Mouse (Mus musculus): Measurements from ENCODE around the gene Oser1.
A peak's percentile ranks its signal among the peaks of the same experiment; 100 is the strongest.

The Oser1 gene

DNA sequence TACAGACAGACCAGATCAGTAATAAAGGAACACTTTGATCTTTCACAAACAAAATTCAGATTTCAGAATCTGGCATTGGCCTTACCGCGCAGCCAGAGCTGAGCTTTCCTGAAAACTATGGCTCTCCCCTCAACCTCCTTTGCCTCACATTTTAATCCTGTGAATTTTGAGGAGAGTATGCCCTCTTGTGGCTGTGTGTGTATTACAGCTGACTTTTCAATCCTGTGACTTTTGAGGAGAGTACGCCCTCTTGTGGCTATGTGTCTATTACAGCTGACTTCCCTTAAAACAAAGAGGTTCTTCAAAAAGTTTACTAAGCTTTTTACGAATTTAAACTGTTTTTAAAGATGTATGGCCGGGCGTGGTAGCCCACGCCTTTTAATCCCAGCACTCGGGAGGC is 23.3 kb downstream of the Oser1 start:
- DNase-seq (ENCODE audit: low spot score) = peak; percentile 55

DNA sequence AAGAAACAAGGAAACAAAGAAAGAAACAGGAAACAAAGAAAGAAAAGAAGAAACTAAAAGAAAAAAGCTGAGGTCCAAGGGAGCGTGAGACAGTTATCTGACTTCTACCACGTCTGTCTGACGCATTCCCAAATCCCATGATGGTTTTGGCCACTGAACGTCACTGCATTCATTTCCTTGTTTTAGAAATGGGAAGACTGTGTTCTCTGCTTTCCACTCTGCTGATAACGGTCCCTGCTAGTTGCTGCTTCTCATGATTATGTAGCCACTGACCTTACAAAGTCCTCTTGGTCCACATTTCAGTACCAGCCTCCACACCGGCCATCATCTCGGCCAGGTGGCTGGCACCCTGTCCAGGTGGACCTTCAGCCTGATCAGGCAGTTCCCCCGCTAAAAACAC is 25.3 kb downstream of the Oser1 start:
- DNase-seq (ENCODE audit: low spot score) = no peak

DNA sequence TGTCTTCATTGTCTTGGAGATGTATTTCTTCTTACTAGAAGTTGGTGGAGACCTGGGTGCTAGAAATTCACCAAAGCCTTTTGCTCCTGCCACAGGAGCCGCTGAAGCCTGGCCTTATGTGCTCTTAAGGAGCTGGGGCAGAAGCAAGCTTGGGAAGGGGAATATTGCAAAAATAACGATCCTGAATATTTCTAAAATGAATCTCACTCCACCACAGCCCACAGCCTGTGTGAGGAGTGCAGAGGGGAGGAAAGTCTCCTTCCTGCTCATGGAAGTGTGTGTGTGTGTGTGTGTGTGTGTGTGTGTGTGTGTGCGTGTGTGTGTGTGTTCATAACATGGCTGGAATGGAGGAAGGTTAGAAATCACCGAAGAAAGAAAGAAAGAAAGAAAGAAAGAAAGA is 25.7 kb downstream of the Oser1 start:
- no peak for DNase-seq (ENCODE audit: low spot score)

DNA sequence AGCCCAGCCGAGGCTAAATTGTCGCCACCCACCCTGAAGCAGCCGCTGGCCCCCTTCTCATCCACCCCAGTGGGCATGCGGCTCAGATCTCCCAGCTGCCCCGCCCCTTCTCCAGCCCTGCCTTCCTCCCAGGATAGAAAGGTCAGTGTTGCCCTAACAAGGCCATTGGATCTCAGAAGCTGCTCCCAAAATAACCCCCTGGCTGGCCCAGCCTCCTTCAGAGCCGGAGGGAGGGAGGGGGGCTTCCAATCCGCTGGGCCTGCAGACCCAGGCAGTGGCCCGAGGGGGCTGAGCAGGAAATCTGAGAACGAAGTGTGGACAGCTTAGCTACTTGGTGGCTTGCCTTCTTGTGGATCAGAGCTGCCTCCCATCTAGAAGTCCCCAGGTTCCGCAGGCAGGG is 26.6 kb downstream of the Oser1 start, which contains the start of gene Jph2:
TSS of gene Jph2 (minus strand) at position 89 of the 400 bp plus-strand sequence.
- peak; percentile 53 for DNase-seq (ENCODE audit: low spot score)

DNA sequence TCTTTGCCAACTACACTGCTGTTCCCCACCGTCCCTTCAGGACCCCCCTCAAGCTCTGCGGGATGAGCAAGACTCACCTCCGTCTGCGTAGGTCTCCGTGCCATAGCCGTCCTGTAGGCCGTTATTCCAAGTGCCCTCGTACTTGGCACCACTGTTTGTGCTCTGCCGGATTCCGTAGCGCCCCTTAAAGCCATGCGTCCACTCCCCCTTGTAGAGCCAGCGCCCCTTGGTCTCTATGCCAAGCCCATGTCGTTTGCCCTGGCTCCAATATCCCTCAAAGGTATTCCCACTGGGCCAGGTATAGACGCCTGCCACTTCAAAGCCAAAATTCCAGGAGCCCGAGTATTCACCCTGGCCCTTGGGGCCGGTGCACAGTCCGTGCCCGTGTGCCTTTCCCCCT is 27.4 kb downstream of the Oser1 start:
- no peak for DNase-seq (ENCODE audit: low spot score)

DNA sequence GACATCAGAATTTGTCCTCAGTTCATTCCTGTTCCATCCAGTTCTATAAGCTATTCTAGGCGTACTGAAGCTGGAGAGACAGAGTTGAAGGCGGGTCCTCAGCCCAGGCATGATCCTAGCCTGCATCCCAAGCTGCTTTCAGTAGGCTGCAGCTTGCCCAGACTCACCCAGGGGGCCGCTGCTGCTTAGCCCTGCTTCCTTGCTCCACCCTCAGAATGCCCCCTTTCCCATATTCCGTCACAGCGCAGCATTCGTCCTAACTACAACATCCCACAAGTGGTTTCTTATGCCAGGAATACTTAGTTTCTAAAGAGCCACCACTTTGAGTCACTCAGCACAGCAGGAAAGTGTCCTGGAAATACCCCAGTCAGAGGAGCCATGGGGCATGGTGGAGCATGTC is 29.5 kb downstream of the Oser1 start:
- DNase-seq (ENCODE audit: low spot score) = no peak

DNA sequence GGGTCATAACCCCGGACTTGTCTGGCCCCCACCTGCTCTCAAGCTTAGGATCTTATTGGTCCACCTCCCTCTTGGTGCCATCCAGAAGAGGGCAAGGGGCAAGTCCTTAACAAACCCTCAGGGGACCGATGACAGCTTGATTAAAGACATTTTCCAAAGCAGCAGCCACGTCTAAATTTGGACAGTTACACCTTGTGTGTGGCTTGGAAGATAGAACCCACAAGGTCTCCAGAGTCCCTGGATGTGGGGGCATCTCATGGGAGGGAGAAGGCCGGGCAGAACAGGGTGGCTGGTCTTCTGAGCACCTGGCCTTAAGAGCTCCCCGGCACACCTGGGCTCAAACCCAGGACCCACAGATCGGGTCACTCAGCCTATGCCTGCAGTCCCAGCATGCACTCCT is 30.5 kb downstream of the Oser1 start:
- DNase-seq (ENCODE audit: low spot score) = no peak

DNA sequence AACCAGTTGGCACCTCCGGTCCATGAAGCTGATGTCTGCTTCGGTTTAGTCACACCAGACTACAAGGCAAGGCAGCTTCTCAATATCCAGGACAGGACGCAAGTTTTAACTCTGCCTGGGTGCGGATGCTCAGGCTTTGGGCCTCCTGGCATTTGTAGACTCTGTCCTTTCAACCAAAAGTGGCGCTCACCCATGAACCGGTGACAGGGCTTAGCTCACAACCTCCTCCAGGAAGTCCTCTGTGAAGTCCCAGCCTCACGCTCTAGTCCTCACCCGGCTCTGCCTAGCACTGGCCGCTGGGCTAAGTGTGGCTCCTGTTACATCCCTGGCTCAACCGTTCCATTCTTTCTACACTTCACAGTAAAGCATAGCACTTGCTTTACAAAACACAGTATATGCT is 31.3 kb downstream of the Oser1 start:
- no peak for DNase-seq (ENCODE audit: low spot score)

DNA sequence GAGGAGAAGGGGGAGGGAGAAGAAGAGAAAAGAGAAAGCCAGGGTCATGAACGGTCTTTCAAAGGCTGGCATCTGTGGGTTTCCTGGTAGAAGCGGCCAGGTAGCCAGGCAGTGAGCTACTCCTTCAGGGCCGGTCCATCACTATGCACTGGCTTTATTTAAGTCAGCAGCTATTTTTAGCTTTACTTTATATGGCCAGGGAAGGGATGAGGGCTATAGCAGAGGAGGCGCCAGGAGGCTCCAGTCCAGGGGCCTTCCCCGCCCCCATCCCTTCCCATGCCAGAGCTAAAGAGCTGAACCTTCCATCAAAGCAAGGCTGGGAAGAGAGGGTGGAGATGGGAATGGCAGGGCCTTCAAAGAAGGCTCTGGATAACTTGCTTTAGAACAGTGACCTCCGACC is 32.1 kb downstream of the Oser1 start:
- DNase-seq (ENCODE audit: low spot score) = no peak

DNA sequence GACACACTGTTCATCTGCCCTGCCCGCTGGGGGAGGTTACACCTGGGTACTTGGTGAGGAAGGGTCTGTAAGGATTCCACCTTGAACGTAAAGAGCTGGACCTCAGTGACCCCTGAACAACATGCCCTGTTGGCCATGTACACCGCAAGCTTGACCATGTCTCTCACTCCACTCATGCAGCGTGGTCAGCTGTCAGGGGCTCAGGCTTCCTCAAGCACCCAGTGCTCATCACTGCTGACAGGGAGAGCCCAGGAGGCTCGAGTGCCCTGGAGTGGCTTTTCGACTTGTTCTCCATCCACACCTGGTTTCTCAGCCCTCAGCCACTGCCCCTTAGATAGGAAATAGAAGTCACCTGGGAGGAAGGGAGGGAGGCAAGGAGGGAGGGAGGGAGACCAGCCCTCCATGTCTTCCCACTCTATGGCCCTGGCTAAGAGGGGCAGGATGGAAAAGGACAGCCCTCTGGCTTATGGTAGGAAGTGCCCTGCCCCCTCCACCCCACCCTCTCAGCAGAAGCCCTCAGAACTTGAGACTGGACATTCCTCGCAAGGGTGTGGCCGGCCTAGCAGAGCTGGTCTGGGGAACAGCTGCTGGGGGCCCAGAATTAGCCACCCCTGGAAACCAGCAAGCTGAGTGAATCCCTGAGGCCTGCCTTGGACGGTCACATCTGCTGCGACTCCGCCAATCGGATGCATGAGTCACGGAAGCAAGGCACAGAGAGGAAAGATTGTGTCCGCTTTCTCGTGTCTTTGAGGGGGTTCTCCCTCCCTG is 37.9 kb downstream of the Oser1 start:
- DNase-seq (ENCODE audit: low spot score) = no peak

DNA sequence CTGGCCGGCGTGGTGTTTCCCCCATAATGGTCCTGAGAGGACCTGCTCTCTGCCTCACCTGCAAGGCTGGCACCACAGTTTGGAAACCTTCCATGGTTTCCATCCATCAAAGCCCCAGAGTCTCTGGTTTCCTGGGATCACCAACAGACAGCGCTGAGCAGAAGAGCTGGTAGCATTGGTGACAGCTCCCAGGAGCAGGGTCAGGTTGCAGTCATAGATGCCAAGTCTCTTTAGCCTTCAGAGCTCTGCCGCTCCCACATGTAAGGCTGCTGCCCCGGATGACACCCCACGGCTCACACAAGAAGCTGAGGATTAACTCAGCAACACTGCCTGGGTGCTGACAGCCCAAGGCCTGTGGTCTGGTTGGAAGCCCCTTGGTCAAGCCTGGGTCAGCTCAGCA is 39.4 kb downstream of the Oser1 start:
- DNase-seq (ENCODE audit: low spot score) = no peak

DNA sequence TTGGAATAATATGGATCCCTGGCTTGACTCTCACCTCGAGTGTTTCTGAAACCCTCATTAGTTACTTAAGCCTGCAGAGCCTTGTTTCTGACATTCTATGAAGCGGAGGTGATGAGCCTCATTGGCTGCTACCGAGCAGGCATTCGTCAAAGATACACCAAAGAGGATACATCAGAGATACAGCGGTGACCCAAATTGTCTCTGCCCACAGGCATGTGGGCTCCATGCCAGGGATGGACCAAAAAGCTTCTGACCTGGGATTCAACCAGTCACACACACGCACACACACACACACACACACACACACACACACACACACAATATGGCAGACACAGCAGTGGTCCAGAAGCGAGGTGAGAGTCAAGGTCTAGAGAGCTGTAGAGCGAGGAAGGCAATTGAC is 43.3 kb downstream of the Oser1 start:
- no peak for DNase-seq (ENCODE audit: low spot score)

DNA sequence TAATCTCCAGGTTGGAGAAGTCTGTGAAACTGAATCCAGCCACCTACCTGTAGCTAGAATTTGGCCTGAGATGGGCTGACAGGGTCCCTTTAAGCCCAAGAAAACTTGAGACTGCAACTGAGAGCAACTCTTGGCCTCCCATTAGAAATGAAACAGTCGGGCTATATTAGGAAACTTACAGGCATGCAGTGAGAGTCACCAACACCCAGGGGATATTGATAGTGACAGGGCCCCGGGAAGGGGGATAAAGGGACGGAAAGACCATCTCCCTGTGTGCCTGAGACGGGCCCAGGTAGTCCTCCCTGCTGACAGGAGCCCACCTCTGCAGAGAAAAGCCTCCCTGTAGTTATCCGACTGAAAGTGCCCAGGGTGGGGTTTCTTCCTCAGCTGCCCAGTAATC is 45.1 kb downstream of the Oser1 start:
- DNase-seq (ENCODE audit: low spot score) = no peak

DNA sequence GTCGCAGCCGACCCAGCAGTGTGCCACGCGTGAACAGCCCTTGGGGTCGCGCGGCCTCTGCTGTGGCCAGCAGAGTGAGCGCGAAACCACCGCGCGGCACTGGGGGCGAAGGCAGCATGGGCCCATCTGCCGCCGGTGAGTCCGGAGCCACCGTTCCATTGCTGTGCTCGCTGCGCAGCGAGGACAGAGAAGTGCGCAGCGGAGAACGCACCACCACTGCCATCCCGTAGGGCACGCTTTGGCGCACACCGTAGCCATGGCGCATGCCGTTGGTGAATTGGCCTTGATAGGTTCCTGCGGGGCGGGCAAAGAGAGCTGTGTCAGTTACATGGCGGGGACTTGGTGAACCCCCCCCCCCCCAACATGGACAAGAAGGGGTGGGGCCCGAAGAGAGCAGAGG is 48.4 kb downstream of the Oser1 start:
- DNase-seq (ENCODE audit: low spot score) = no peak

DNA sequence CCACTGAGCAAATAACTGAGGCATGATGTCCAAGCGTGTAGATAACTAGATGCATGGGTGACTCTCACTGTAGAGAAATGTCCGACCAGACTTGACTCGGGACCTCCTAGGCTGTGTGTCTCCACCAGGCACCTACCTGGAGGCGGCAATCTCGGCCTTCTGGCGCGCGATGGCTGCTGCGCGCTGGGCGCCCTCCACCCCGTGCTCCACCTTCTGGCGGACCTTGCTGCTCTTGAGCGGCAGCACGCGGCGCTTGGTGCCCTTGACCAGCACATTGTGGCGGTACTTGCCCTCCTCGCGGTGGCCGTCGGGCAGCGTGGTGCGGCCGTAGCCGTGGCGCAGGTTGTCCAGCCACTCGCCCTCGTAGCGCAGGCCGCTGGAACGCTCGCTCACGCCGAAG is 49.0 kb downstream of the Oser1 start:
- no peak for DNase-seq (ENCODE audit: low spot score)

DNA sequence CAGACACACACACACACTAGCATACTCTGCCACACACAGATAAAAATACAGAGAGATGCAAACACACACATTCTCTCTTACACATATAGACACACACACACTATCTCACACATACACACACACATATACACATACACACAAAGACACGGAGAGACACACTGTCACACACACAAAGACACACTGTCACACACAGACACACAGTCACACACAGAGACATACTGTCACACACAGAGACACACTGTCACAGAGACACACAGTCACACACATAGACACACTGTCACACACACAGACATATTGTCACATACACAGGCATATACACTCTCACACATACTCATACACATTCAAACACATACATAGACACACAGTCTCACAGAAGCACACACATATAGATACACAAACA is 51.9 kb downstream of the Oser1 start:
- DNase-seq (ENCODE audit: low spot score) = no peak

DNA sequence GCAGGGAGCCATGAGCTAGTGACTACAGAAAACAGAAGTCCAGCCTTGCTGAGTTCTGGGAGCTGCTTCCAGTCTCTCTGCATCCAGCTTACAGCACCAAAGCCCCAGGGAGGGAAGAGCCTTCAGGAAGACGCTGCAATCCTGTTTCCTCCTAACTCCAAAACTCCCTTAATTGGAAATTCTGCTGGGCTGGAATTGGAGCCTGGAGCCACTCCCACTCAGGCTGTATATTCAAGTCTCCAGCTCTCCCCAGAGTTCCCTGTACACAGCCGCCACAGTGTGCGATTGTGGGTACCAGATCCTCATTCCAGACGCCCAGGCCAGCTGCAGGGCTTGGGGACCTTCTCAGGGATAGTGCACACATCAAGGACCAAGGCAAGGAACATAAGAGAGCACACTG is 54.3 kb downstream of the Oser1 start:
- DNase-seq (ENCODE audit: low spot score) = no peak

DNA sequence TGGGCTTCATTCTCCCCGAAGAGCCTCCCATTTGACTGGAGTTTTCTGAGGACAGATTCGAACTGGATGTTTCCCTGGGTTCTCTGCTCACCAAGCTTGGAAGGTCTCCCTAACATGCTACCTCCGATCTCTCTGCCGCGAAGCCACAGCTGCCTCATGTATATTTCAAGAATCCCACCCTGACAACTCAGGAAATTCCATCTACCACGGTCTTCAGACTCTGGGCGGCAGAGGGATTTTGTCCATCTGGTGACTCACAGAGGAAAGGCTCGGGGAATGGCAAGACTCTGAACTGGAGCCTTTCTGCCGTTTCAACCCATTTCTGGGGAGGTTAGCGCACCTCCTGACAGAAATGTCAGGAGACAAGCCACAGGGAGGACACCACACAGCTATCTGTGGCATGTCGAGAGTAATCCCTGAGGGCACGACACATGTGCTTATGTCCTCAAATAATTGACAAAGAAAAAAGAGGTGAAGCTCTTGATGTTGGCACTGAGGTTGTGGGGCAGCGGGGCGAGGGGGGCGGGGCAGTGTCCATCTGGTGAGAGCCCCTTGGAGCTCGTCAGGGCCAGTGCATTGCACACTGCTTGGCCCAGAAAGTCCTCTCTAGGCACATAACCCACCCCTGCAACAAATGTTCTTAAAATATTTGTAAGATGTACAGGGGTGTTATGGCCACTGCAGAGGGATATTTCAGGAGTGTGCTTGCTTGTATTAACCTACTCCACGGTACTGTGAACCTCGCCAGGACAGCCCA is 59.5 kb downstream of the Oser1 start:
- no peak for DNase-seq (ENCODE audit: low spot score)

DNA sequence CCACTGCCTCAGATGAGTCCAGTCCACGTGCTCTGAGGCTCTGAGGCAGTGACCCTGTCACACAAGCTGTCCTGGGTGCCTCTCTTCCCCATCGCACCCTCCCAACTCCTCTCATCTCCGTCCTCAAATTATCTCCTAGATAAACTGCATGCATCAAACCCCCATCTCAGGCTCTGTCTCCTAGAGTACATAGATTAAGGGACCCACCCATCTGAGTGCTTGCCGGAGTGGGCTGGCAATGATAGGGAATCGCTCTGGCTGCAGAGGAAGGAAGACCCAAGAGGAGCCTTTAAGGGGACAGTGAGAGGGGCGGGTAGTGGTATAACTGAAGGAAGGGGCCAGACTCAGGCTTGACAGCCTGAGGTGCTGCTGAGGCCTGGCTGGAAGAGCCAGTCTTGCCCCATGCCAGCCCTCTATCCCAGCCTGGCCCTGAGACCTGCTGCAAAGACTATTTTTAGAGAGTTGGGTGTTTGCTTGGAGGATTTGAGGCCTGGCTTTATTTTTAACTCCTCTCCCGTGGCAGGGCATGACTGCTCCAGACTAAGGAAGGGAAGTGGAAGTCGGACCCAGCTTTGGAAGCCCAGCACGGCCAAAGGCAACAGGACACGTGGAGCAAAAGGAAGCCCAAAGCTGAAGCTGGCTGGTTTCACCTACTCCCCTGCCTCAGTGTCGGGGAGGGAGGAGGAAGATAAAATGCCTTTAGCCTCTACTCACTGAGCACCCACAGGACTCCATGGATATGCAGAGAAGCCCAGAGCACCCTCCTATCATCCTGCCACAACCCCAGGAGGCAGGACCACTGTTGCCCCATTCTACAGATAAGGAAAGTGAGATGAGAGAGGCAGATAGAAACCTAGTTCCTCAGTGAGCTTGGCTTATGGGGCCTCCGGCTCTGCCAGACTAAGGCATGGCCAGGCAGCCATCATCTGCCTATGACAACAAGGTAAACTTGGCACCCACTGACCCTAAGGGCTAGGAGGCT is 61.3 kb downstream of the Oser1 start:
- no peak for DNase-seq (ENCODE audit: low spot score)

DNA sequence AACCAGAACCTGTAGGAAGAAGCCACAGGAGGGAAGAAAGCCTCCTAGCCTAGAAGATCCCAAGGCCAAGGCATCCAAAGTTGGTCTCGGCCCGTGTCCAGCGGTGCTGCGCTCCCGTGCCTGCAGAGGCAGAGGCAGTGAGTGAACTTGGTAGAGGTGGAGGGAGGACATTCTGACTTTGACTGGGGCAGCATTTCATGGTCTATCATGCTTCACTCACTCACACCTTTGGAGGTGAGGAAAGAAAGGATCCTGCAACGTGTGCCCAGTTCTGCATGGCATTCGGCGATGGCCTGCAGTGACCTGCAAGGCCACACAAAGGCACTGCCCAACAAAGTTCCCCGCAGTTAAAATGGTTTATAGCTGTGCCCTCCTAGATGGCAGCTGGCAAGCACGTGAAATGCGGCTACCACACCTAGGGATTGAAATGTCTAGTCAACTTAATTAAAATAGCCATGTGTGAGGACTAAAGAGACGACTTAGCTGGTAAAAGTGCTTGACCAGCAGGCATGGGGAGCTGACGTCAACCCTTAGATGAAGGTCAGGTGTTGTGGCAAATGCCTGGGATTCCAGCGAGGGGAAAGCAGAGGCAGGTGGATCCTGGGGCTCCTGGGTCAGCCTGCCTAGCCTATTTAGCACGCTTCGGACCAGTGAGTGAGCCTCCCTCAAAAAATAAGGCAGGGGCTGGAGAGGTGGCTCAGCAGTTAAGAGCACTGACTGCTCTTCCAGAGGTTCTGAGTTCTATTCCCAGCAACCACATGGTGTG is 63.5 kb downstream of the Oser1 start:
- DNase-seq (ENCODE audit: low spot score) = no peak

DNA sequence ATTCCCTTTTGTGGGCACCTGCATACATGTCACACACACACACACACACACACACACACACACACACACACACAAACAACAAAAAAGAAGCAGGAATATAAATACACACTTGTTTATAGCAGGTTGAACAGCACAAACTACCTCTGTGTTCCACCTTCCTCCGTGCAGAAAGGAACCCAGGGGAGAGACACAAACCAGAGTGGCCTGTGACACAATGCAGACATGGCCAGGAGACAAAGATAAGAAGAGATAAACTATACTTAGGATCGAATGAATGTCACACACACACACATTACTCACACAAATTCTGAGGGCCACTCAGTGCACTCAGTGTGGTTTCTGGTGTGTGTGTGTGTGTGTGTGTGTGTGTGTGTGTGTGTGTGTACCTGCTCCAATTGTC is 65.2 kb downstream of the Oser1 start:
- no peak for DNase-seq (ENCODE audit: low spot score)

DNA sequence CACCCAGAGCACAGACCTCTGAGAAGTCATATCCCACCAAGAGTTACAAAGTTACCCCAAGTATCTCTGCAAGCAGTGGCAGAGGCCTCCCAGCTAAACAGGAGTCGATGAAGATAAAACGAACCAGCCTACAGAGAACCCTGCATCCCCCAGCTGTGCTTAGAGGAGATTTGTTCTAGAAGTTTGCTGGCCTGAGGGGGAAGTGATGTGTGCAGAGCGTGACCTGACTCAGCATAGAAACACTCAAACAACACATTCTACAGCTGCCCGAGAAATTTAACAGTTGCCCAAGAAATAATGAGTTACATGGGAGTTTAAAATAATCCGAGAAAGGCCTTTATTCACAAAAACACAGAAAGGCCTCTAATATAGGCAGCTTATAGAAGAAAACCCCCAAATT is 65.8 kb downstream of the Oser1 start:
- DNase-seq (ENCODE audit: low spot score) = no peak
